Mouse (Mus musculus) embryonic facial prominence, embryonic 14.5 days (tissue): ENCODE results near the gene Trabd2b. TPM values are rescaled to one million over a fixed set of nuclear protein-coding genes. Genes with fewer than 3 reads are reported as not detected.

Experiments
- ATAC-seq: fragments of 200-750 bp; cut with Nextera tagmentation; 2 replicates; pipeline ENCODE4 v1.8.0; 2017; ENCODE audit warnings: low read depth, moderate number of reproducible peaks, moderate TSS enrichment
- DNase-seq: peaks from one replicate; pipeline ENCODE4 v3.0.0-alpha.2; 2015; ENCODE audit warnings: low spot score
- H3K27ac ChIP-seq: fragments of 300-500 bp; sonication (generic); replicated peaks from 2 replicates; pipeline ENCODE4 v1.5.1; 2014; ENCODE audit warnings: low read depth, mild to moderate bottlenecking, low read length, moderate library complexity
- H3K27me3 ChIP-seq: fragments of 300-500 bp; sonication (generic); replicated peaks from 2 replicates; pipeline ENCODE4 v1.6.1; 2014; ENCODE audit warnings: low read length; ENCODE audit not compliant: control insufficient read depth, insufficient read depth
- H3K36me3 ChIP-seq: fragments of 300-500 bp; sonication (generic); 2 replicates; pipeline ENCODE4 v1.6.1; 2014; ENCODE audit warnings: low read length, mixed read lengths; ENCODE audit not compliant: control insufficient read depth, insufficient read depth
- H3K4me1 ChIP-seq: fragments of 300-500 bp; sonication (generic); 2 replicates; pipeline ENCODE4 v1.6.1; 2014; ENCODE audit warnings: antibody characterized with exemption, low read length; ENCODE audit not compliant: control insufficient read depth, insufficient read depth
- H3K4me2 ChIP-seq: fragments of 300-500 bp; sonication (generic); 2 replicates; pipeline ENCODE4 v1.6.1; 2014; ENCODE audit warnings: low read depth, mild to moderate bottlenecking, low read length, moderate library complexity, mixed read lengths
- H3K4me3 ChIP-seq: fragments of 300-500 bp; sonication (generic); 2 replicates; pipeline ENCODE4 v1.5.1; 2014; ENCODE audit warnings: low read depth, mild to moderate bottlenecking, low read length
- H3K9ac ChIP-seq: fragments of 300-500 bp; sonication (generic); 2 replicates; pipeline ENCODE4 v1.6.1; 2014; ENCODE audit warnings: low read depth, mild to moderate bottlenecking, low read length, moderate library complexity, mixed read lengths
- H3K9me3 ChIP-seq: fragments of 300-500 bp; sonication (generic); 2 replicates; pipeline ENCODE4 v1.6.1; 2016; ENCODE audit warnings: low read length; ENCODE audit not compliant: control insufficient read depth
- WGBS: fragments of 180-500 bp; shearing (Covaris S2); extraction: QIAGEN DNeasy Blood & Tissue Kit; methylation state at CpG from one replicate; pipeline ENCODE4 v1.1.7; 2014; 5-methylcytosine and 5-hydroxymethylcytosine counted together
- polyA plus RNA-seq: library from polyadenylated mRNA; unstranded; fragments of >200 nt; fragmentation: Nextera tagmentation; extraction: Ambion mirVana; gene quantifications from 2 replicates; pipeline ENCODE4 v1.2.1, GENCODE M21; 2014

The Trabd2b gene
- polyA plus RNA-seq, 1 experiment from 2014 or later: 3.3 TPM

GRCm38 (mm10) chr4:114652400-114652799, 245.9 kb downstream of the Trabd2b start:
- no peaks in the 10 kb centered on the region for H3K4me1 ChIP-seq
- H3K9me3 ChIP-seq: no peaks in the 10 kb centered on the region
- H3K9ac ChIP-seq: no peak overlapping the region
- H3K36me3 ChIP-seq: no peaks in the 10 kb centered on the region
- no peak overlapping the region for H3K27ac ChIP-seq
- 75% methylated on average over 4 of the region's 4 CpGs for WGBS
- DNase-seq: no peak
- ATAC-seq: no peak
- no peak overlapping the region for H3K4me2 ChIP-seq
- peaks cover 35% of the 10 kb centered on the region for H3K27me3 ChIP-seq
- no peak overlapping the region for H3K4me3 ChIP-seq

- Histone ChIP-seq H3K4me3 (no peak overlapping the region), H3K9ac (no peak overlapping the region), H3K27me3 (peaks cover 5% of the 10 kb centered on the region; the same call in 1 of the 2 replicates), H3K27ac (no peak overlapping the region), H3K9me3 (no peaks in the 10 kb centered on the region), H3K4me2 (no peak overlapping the region), H3K36me3 (no peaks in the 10 kb centered on the region), H3K4me1 (no peaks in the 10 kb centered on the region; the same call in 1 of the 2 replicates)
- DNase-seq (no peak), ATAC-seq (no peak)
- 67% methylated on average over 2 of the region's 2 CpGs for WGBS
Measured at GRCm38 (mm10) chr4:114657933-114658332, 251.4 kb downstream of the Trabd2b start.

GRCm38 (mm10) chr4:114659876-114660275, 253.4 kb downstream of the Trabd2b start:
- WGBS: 49% methylated on average over 5 of the region's 5 CpGs
- H3K9me3 ChIP-seq: no peaks in the 10 kb centered on the region
- H3K9ac ChIP-seq: no peak overlapping the region
- no peak overlapping the region for H3K4me2 ChIP-seq
- H3K4me3 ChIP-seq: no peak overlapping the region
- no peaks in the 10 kb centered on the region; the same call in 1 of the 2 replicates for H3K4me1 ChIP-seq
- peak; percentile 63 for DNase-seq
- ATAC-seq: 0 out of 2 replicates have a peak, but pooled peaks have one; percentile 33
- no peak overlapping the region for H3K27ac ChIP-seq
- peaks cover 23% of the 10 kb centered on the region for H3K27me3 ChIP-seq
- no peaks in the 10 kb centered on the region for H3K36me3 ChIP-seq

- H3K4me2 ChIP-seq: no peak overlapping the region
- no peak for DNase-seq
- H3K27ac ChIP-seq: no peak overlapping the region
- no peak for ATAC-seq
- H3K36me3 ChIP-seq: no peaks in the 10 kb centered on the region
- no peak overlapping the region for H3K4me3 ChIP-seq
- H3K27me3 ChIP-seq: peaks cover 58% of the 10 kb centered on the region
- WGBS: 64% methylated on average over 9 of the region's 9 CpGs
- H3K9ac ChIP-seq: no peak overlapping the region
- peaks cover 7% of the 10 kb centered on the region; the same call in 1 of the 2 replicates for H3K4me1 ChIP-seq
- no peaks in the 10 kb centered on the region for H3K9me3 ChIP-seq
Measured at GRCm38 (mm10) chr4:114664063-114665036, 257.8 kb downstream of the Trabd2b start.

Other genes with a start within 250 kb of the Trabd2b start
- not detected in 2 replicates for gene Skint11, start 243.3 kb upstream of the Trabd2b start, polyA plus RNA-seq